Mouse (Mus musculus): ENCODE measurements around the gene Nmnat3. TPM values are rescaled to one million over a fixed set of nuclear protein-coding genes. Genes with fewer than 3 reads are reported as not detected.
A peak's percentile ranks its signal among the peaks of the same experiment; 100 is the strongest.

Gene Nmnat3
- total RNA-seq, 2 experiments from 2014 or later: 1.4 to 2.8 TPM

GRCm38 (mm10) chr9:98347021-98347420, 59.8 kb downstream of the Nmnat3 start:
- DNase-seq (ENCODE audit: low spot score in 2 of 2): no peak
- intact Hi-C loops (cut with DNase I): no loop called here

DNA sequence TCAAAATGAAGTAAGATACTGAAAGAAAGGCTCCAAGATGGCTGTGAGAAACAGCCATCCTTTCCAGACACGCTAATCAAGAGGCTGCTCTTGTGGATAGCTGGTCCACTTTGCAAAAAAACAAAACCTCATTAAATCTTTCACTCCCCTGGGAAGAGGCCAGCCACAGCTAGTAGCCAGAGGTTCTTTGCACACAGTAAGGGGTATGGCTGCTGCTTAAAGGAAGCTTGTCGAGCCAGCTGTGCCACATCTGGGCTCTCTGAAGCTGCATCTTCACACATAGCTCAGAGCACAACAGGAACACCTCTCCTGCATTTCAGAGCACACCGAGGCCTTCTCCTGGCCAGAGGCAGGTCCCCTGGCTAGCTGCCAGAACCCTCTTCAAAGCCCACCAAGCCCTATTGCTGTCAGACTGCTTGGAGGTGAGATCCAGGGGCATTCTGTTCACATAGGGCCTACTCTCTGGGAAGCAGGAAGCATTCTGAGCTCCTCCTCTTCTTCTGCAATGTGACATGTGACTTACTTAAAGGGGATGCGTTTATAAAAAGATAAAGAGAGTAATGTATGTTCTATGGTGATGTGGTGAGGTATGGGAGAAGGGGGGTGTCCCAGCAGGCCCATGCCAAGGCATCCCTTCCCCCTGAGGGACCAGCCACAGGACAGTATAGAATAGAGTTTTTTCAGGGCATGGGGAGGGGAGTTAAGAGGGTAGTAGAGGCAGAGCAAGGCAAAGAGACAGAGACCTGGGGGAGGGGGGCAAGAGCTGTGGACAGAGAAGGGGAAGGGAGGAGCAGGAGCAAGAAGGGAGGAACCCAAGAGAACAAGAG, 63.3 kb downstream of the Nmnat3 start:
- intact Hi-C loops (cut with DNase I): no loop called here
- DNase-seq (ENCODE audit: low spot score in 2 of 2): no peak

DNA sequence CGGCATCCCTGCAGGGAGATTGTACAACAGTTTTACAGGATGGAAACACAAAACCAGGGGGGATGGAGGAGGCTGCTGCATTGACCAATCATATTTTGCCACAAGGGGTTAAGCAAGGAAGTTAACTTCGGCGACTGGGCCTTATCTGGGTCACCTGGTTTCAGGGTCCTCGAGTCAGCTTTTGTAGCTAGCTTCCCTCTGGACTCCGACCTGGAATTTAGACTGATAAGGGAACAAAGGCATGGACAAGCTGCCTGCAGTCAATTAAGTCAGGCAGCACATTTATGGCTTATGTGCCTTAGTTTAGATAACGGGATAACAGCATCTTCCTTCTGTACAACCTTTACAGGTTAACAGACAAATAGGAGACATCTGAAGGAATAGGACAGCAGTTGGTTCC, 65.1 kb downstream of the Nmnat3 start:
- DNase-seq (ENCODE audit: low spot score in 2 of 2): no peak
- intact Hi-C loops (cut with DNase I): no loop called here

- no peak for DNase-seq (ENCODE audit: low spot score in 2 of 2)
- intact Hi-C loops (cut with DNase I): no loop called here
Measured at GRCm38 (mm10) chr9:98354919-98355318, 67.7 kb downstream of the Nmnat3 start.

GRCm38 (mm10) chr9:98361047-98361446, 73.8 kb downstream of the Nmnat3 start:
- intact Hi-C loops (cut with DNase I): no loop called here
- no peak for DNase-seq (ENCODE audit: low spot score in 2 of 2)

GRCm38 (mm10) chr9:98366075-98366474, 78.8 kb downstream of the Nmnat3 start:
- no peak for DNase-seq (ENCODE audit: low spot score in 2 of 2)

GRCm38 (mm10) chr9:98367333-98367962, 80.2 kb downstream of the Nmnat3 start:
- intact Hi-C loops (cut with DNase I): no loop called here
- peak; percentile 28 to 53 for DNase-seq (ENCODE audit: low spot score in 2 of 2)

More at GRCm38 (mm10) chr9:98366075-98366474, 78.8 kb downstream of the Nmnat3 start:
- intact Hi-C loops (cut with DNase I): no loop called here

DNA sequence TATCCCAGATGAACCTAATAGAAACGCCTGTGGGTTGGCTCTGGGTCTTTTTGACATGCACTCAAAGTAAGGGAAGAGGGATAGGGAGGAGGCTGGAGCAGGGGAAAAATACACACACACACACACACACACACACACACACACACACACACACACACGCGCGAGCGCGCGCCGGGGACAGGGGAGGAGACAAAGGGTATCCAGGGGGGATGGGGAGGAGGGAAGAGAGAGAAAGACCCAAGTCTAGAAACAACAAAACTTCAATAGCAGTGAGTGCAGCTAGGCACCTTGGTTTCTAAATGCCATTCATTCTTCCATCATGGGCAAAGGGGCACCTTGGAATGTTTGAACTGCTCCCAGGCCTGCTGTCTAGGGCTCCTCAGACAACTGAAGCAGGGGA, 82.5 kb downstream of the Nmnat3 start:
- intact Hi-C loops (cut with DNase I): loop anchor here (10.0 kb wide), 1 partner anchor 235 kb away; no protein-coding TSS in a partner anchor
- no peak for DNase-seq (ENCODE audit: low spot score in 2 of 2)

DNA sequence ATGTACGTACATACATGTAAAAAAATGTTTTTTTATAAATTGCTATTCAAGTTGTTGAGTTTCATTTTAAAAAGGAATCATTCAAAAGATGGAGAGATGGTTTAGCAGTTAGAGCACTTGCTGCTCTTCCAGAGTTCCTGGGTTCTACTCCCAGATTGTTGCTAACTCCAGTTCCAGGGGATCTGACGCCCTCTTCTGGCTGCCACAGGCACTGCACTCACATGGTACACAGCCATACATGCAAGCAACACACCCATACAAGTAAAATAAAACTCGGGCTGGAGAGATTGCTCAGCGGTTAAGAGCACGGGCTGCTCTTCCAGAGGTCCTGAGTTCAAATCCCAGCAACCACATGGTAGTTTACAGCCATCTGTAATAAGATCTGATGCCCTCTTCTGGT, 86.1 kb downstream of the Nmnat3 start:
- intact Hi-C loops (cut with DNase I): loop anchor here (10.0 kb wide), 1 partner anchor 239 kb away; no protein-coding TSS in a partner anchor
- DNase-seq (ENCODE audit: low spot score in 2 of 2): no peak

DNA sequence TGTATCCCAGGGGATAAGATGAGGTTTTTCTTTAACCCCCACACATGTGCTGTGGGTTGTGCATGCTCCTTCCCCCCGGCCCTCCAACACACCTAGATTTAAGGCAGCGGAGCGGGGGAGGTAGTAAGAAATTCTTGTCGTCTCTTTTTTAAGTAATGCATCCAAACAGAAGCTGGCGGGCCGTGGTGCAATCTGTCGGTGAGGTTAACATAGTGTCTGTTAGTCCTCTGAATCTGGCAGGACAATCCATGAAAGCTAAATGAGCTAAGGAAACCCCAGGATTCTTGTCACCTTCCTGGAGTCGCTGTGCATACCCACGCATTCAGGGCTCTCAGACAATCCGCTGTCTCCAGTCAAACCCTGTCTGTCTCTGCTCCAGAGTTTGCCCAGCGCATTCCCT, 87.7 kb downstream of the Nmnat3 start:
- intact Hi-C loops (cut with DNase I): loop anchor here (10.0 kb wide), 1 partner anchor 240 kb away; no protein-coding TSS in a partner anchor
- peak in 1 of 2 experiments; percentile 79 for DNase-seq (ENCODE audit: low spot score in 2 of 2)

DNA sequence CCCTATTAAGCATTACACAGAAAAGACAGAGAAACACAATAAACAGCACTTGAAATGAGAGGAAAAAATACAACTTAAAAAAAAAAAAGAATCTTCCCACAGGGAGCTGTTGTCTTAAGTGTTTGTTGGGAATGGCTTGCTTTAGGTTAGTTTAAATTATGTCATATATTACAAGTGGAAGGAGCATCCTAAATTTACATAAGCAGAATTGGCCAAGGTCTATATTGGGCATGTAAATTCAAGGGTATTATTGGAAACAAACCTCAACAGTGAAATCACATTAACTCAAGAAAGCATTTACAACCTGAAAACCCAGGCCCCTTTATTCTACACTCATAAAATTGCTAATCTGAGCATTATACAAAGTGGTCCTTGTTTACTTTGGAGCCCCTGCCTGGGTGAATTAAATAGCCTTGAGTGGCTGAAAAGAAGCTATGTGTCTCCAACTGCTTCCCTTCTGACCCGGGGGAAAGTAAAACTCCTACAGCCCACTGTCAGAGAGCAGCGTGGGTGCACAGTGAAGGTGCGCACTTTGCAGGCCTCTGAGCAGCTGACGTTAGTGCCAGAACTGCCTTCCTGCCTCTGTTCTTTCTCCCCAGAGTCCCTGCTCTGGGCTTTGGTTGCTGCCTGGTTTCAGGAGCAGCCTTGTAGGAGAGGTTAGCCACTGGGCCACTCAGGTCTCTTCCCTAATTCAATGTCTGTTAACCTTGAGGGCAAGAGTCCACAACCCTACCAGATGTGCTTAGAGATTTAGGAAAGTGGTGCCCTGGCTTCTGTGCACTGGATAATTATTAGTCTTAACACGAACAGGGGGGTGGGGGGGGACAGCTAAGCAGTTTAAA, 88.3 kb downstream of the Nmnat3 start:
- intact Hi-C loops (cut with DNase I): loop anchor here (10.0 kb wide), 1 partner anchor 241 kb away; no protein-coding TSS in a partner anchor

GRCm38 (mm10) chr9:98379736-98380135, 92.5 kb downstream of the Nmnat3 start:
- DNase-seq (ENCODE audit: low spot score in 2 of 2): no peak
- intact Hi-C loops (cut with DNase I): loop anchor here (10.0 kb wide), 1 partner anchor 245 kb away; no protein-coding TSS in a partner anchor

More for the DNA sequence above, 88.3 kb downstream of the Nmnat3 start:
- peak in 1 of 2 experiments; percentile 22 for DNase-seq (ENCODE audit: low spot score in 2 of 2)

GRCm38 (mm10) chr9:98380593-98380992, 93.4 kb downstream of the Nmnat3 start:
- DNase-seq (ENCODE audit: low spot score in 2 of 2): no peak
- intact Hi-C loops (cut with DNase I): no loop called here

DNA sequence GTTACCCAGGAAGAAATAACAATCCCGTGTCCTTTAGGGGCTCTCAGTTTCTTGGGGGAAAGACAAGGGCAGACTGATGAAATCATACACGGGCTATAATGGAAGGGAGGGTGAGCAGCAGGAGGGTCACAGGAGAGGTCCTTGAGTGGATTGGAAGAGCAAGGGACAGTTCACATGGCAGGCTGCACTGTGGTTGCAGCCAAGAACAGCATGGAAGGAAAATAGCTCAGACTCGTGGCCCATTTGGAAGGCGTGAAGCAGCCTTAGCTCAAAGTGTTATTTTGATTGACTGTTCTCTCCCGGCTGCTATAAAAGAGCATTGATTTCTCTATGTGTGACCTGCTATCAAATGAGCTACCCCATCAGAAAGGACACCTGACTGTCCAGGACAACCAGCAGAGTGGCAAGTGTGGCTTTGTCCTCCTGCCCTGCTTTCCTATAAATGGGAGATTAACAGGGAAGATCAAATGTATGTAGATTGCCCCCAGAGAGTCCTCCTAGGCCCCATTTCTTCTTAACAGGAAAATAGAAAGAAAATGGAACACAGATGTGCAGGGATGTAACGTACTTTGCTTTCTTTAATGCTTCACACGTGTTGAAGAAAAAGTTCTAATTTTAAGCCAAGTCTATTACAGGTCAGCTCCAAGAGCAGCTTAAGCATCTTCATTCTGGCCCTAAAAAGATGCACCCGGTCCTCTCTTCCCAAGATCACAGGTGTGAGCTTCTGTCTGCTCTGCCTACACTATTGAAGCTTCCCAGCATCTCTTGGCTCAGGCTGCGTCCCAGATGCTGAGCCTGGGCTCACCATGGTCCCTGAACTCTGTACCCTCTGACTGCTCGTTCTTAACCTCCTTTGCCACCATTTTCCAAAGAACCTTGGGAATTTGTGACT, 100.8 kb downstream of the Nmnat3 start:
- peak in 1 of 2 experiments; percentile 56 for DNase-seq (ENCODE audit: low spot score in 2 of 2)
- intact Hi-C loops (cut with DNase I): loop anchor here (1.0 to 5.0 kb wide), 3 partner anchors 13 to 356 kb away; partner anchors contain the start of gene Clstn2

- peak; percentile 55 to 92 for DNase-seq (ENCODE audit: low spot score in 2 of 2)
- intact Hi-C loops (cut with DNase I): loop anchor here (1.0 to 5.0 kb wide), 3 partner anchors 13 to 356 kb away; partner anchors contain the start of gene Clstn2
Measured at GRCm38 (mm10) chr9:98388633-98388965, 101.4 kb downstream of the Nmnat3 start.

- intact Hi-C loops (cut with DNase I): no loop called here
- DNase-seq (ENCODE audit: low spot score in 2 of 2): no peak
Measured at GRCm38 (mm10) chr9:98393496-98393895, 106.3 kb downstream of the Nmnat3 start.

- intact Hi-C loops (cut with DNase I): no loop called here
- no peak for DNase-seq (ENCODE audit: low spot score in 2 of 2)
Measured at GRCm38 (mm10) chr9:98397211-98397610, 110.0 kb downstream of the Nmnat3 start.

GRCm38 (mm10) chr9:98397866-98398265, 110.6 kb downstream of the Nmnat3 start:
- DNase-seq (ENCODE audit: low spot score in 2 of 2): no peak
- intact Hi-C loops (cut with DNase I): no loop called here

Data from left cerebral cortex, postnatal 25 days (tissue).